Mouse (Mus musculus) heart, embryonic 12.5 days (tissue): ENCODE measurements at regions not wholly inside any gene's neighbourhood (a gene's known extent, or its start where the extent isn't known, plus 50 kb on each side); places are given as distances from the start of the nearest gene placed in this dataset.

Source experiments
- ATAC-seq: fragments of 200-750 bp; cut with Nextera tagmentation; 2 replicates; pipeline ENCODE4 v1.8.0; 2017; ENCODE audit warnings: moderate TSS enrichment, moderate library complexity; ENCODE audit not compliant: insufficient number of reproducible peaks, low FRiP score
- H3K27ac ChIP-seq: fragments of 300-500 bp; sonication (generic); 2 replicates; pipeline ENCODE4 v1.5.1; 2016; ENCODE audit warnings: mild to moderate bottlenecking, moderate library complexity; ENCODE audit not compliant: poor library complexity, severe bottlenecking
- H3K27me3 ChIP-seq: fragments of 300-500 bp; sonication (generic); replicated peaks from 2 replicates; pipeline ENCODE4 v1.6.1; 2016; ENCODE audit warnings: mild to moderate bottlenecking, moderate library complexity
- H3K36me3 ChIP-seq: fragments of 300-500 bp; sonication (generic); 2 replicates; pipeline ENCODE4 v1.6.1; 2016; ENCODE audit warnings: mild to moderate bottlenecking, moderate library complexity
- H3K4me1 ChIP-seq: fragments of 300-500 bp; sonication (generic); replicated peaks from 2 replicates; pipeline ENCODE4 v1.6.1; 2016; ENCODE audit warnings: mild to moderate bottlenecking
- H3K4me2 ChIP-seq: fragments of 300-500 bp; sonication (generic); 2 replicates; pipeline ENCODE4 v1.6.1; 2016; ENCODE audit warnings: mild to moderate bottlenecking, moderate library complexity
- H3K4me3 ChIP-seq: fragments of 300-500 bp; sonication (generic); 2 replicates; pipeline ENCODE4 v1.5.1; 2016; ENCODE audit warnings: mild to moderate bottlenecking
- H3K9ac ChIP-seq: fragments of 300-500 bp; sonication (generic); 2 replicates; pipeline ENCODE4 v1.6.1; 2016; ENCODE audit warnings: mild to moderate bottlenecking, moderate library complexity
- H3K9me3 ChIP-seq: fragments of 300-500 bp; sonication (generic); replicated peaks from 2 replicates; pipeline ENCODE4 v1.6.1; 2016; ENCODE audit warnings: mild to moderate bottlenecking, moderate library complexity
- WGBS: fragments of 180-500 bp; shearing (Covaris S2); methylation state at CpG from one replicate; pipeline ENCODE4 v1.1.7; 2016; 5-methylcytosine and 5-hydroxymethylcytosine counted together

- peaks cover 11% of the 10 kb centered on the region for H3K4me1 ChIP-seq
- no peak overlapping the region for H3K4me3 ChIP-seq
- no peaks in the 10 kb centered on the region for H3K36me3 ChIP-seq
- no peaks in the 10 kb centered on the region for H3K27me3 ChIP-seq
- H3K4me2 ChIP-seq, result no peak overlapping the region
- H3K9me3 ChIP-seq, result no peaks in the 10 kb centered on the region
- no peak for ATAC-seq
- H3K9ac ChIP-seq, result no peak overlapping the region
- WGBS, result 79% methylated on average over 11 of the region's 11 CpGs
- no peak overlapping the region for H3K27ac ChIP-seq
Measured at GRCm38 (mm10) chr7:129872208-129872790, 280.6 kb downstream of the Wdr11 start.

DNA sequence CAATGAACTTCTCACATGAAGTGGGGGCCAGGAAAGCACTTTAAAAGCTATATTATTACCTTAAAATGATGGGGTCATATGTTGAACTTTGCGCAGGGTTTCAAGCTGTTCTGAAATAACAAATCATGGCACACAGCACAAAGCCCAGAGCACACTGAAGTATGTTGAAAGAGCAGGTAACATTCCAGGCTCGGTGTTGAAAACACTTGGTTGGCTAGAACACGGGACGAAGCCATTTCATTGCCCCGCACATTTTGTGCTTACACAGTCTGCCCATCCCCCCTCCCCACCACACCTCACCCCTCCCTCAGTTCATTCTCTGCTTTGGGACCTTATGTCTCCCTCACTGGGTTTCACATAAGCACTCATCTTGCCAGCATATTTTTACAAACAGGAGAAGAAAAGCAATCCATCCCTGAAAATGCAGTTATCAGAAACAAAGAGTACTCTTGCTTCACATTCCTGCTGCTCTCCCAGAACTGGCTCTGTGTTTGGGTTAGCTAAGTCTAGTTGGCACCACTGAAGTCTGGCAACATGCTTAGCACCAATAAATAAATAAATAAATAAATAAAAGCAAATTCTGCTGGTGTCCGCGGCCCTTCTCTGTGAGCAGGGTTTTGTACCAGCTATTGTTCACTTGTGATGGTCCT, 284.7 kb downstream of the Wdr11 start:
- Histone ChIP-seq H3K4me3 (no peak overlapping the region), H3K4me2 (no peak overlapping the region), H3K27ac (no peak overlapping the region), H3K9ac (no peak overlapping the region), H3K4me1 (peaks cover 14% of the 10 kb centered on the region), H3K9me3 (no peaks in the 10 kb centered on the region), H3K36me3 (no peaks in the 10 kb centered on the region), H3K27me3 (no peaks in the 10 kb centered on the region)
- no peak for ATAC-seq
- 70% methylated on average over 7 of the region's 7 CpGs for WGBS

GRCm38 (mm10) chr7:129876852-129877223, 285.2 kb downstream of the Wdr11 start:
- H3K4me3 ChIP-seq, result no peak overlapping the region
- H3K9me3 ChIP-seq, result no peaks in the 10 kb centered on the region
- no peak overlapping the region for H3K27ac ChIP-seq
- no peaks in the 10 kb centered on the region for H3K36me3 ChIP-seq
- ATAC-seq, result peak; percentile 39; the same call in 1 of the 2 replicates
- no peak overlapping the region for H3K9ac ChIP-seq
- no peaks in the 10 kb centered on the region for H3K27me3 ChIP-seq
- H3K4me1 ChIP-seq, result peaks cover 14% of the 10 kb centered on the region
- no peak overlapping the region for H3K4me2 ChIP-seq

DNA sequence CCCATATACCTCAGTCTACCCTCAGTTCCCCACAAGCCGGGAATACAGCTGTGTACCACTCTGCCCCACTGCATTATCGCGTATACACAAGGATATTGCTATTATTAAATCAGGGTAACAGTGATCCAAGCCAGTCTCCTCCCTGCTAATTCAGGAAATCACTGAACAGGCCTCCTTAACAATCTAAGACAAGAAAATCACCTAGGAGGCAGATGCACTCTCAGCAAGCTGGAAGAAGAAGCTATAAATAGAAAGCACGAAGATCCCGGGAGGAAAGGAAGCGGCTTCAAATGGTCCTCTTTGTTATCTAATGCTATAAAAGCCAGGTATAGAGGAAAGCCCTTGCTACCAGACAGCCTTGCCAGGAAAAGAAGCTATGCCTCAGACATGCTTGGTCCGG, 304.6 kb downstream of the Wdr11 start:
- Histone ChIP-seq H3K9me3 (0 out of 2 replicates have a peak, but pooled peaks cover 4% of the 10 kb centered on the region), H3K4me3 (no peak overlapping the region), H3K4me2 (no peak overlapping the region), H3K27ac (no peak overlapping the region), H3K4me1 (peaks cover 8% of the 10 kb centered on the region; the same call in 1 of the 2 replicates), H3K36me3 (no peaks in the 10 kb centered on the region), H3K9ac (no peak overlapping the region), H3K27me3 (no peaks in the 10 kb centered on the region)
- WGBS, result 43% methylated on average over 7 of the region's 7 CpGs
- ATAC-seq, result no peak

- Histone ChIP-seq H3K4me2 (no peak overlapping the region), H3K36me3 (no peaks in the 10 kb centered on the region), H3K27me3 (no peaks in the 10 kb centered on the region), H3K9me3 (no peaks in the 10 kb centered on the region), H3K9ac (no peak overlapping the region), H3K4me3 (no peak overlapping the region), H3K27ac (no peak overlapping the region), H3K4me1 (peaks cover 8% of the 10 kb centered on the region; the same call in 1 of the 2 replicates)
- no peak for ATAC-seq
- WGBS, result 77% methylated on average over 3 of the region's 3 CpGs
Measured at GRCm38 (mm10) chr7:129897511-129897910, 305.8 kb downstream of the Wdr11 start.

- no peaks in the 10 kb centered on the region for H3K27me3 ChIP-seq
- no peaks in the 10 kb centered on the region for H3K36me3 ChIP-seq
- no peak overlapping the region for H3K4me2 ChIP-seq
- WGBS, result 76% methylated on average over 4 of the region's 4 CpGs
- H3K9ac ChIP-seq, result no peak overlapping the region
- ATAC-seq, result no peak
- no peaks in the 10 kb centered on the region for H3K9me3 ChIP-seq
- H3K4me3 ChIP-seq, result no peak overlapping the region
- no peak overlapping the region for H3K27ac ChIP-seq
- no peaks in the 10 kb centered on the region for H3K4me1 ChIP-seq
Measured at GRCm38 (mm10) chr7:129902256-129902655, 310.6 kb downstream of the Wdr11 start.

DNA sequence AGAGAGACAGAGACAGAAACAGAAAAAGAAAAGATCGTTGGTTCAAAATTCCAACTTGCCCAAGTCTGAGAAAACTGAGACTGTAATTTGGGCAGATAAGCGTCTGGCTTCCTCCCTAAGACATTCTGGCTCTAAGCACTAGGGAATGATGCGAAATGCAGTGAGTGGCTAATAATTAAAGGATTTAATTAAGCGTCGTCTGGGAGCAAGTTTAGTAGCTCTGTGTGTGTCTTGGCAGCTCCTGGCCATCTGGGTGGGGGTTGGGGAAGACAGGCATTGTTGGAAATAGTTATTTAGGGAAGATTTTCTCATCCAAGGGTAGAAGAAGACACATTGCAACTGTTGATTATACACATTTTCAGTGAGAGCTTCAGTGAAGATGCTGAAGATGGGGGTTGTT, 311.5 kb downstream of the Wdr11 start:
- no peak overlapping the region for H3K4me3 ChIP-seq
- H3K36me3 ChIP-seq, result no peaks in the 10 kb centered on the region
- H3K9me3 ChIP-seq, result no peaks in the 10 kb centered on the region
- 62% methylated on average over 5 of the region's 5 CpGs for WGBS
- ATAC-seq, result no peak
- H3K9ac ChIP-seq, result no peak overlapping the region
- H3K4me2 ChIP-seq, result no peak overlapping the region
- H3K27me3 ChIP-seq, result no peaks in the 10 kb centered on the region
- no peak overlapping the region for H3K27ac ChIP-seq
- H3K4me1 ChIP-seq, result no peaks in the 10 kb centered on the region

DNA sequence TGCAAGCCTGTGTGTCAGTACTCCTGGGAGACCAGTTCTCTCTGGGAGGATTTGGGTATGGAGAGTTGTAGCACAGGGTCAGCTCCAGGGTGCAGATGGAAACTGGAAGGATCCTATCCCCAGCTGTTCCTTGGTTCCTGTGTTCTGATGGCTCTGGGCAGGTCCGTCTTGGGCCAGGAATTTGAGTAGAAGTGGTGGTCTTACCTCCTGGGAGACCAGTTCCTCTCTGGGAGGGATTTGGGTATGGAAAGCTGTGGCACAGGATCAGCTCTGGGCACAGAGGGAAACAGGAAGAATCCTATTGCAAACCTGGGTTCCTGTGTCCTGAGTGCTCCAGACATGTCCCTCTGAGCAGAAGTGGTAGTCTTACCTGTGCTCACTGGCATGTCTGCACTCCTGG, 314.5 kb downstream of the Wdr11 start:
- 52% methylated on average over 1 of the region's 1 CpGs for WGBS
- no peaks in the 10 kb centered on the region for H3K27me3 ChIP-seq
- H3K4me3 ChIP-seq, result no peak overlapping the region
- peaks cover 8% of the 10 kb centered on the region; the same call in 1 of the 2 replicates for H3K4me1 ChIP-seq
- no peak for ATAC-seq
- H3K27ac ChIP-seq, result no peak overlapping the region
- no peaks in the 10 kb centered on the region for H3K9me3 ChIP-seq
- H3K36me3 ChIP-seq, result no peaks in the 10 kb centered on the region
- no peak overlapping the region for H3K4me2 ChIP-seq
- no peak overlapping the region for H3K9ac ChIP-seq

DNA sequence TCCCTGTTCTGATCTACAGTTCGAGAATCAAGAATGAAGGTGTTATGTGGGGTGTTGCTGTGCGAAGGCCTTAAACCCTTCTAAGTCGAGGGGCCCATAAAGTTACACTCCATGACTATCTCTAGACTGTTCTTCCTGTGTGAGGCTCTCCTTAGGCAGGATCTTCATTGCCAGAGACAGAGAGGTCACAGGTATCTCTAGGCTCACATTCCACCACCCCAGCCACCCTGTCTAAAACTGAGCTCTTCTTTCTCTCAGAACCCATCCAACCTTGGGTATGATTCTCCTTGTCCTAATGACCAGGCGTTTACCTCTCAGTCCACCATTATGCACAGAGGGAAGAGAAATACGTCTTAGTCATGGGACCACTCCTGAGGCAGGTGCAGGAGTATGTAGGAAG, 317.2 kb downstream of the Wdr11 start:
- H3K9me3 ChIP-seq, result no peaks in the 10 kb centered on the region
- H3K36me3 ChIP-seq, result no peaks in the 10 kb centered on the region
- H3K4me2 ChIP-seq, result no peak overlapping the region
- no peak overlapping the region for H3K9ac ChIP-seq
- 80% methylated on average over 5 of the region's 5 CpGs for WGBS
- ATAC-seq, result no peak
- no peak overlapping the region for H3K4me3 ChIP-seq
- peaks cover 8% of the 10 kb centered on the region; the same call in 1 of the 2 replicates for H3K4me1 ChIP-seq
- no peak overlapping the region for H3K27ac ChIP-seq
- H3K27me3 ChIP-seq, result no peaks in the 10 kb centered on the region

- WGBS, result 71% methylated on average over 1 of the region's 1 CpGs
- Histone ChIP-seq H3K9me3 (no peaks in the 10 kb centered on the region), H3K4me3 (no peak overlapping the region), H3K4me1 (peaks cover 8% of the 10 kb centered on the region; the same call in 1 of the 2 replicates), H3K9ac (no peak overlapping the region), H3K36me3 (no peaks in the 10 kb centered on the region), H3K27ac (no peak overlapping the region), H3K27me3 (no peaks in the 10 kb centered on the region), H3K4me2 (no peak overlapping the region)
- ATAC-seq, result no peak
Measured at GRCm38 (mm10) chr7:129909730-129910129, 318.1 kb downstream of the Wdr11 start.

- H3K4me2 ChIP-seq, result no peak overlapping the region
- no peaks in the 10 kb centered on the region for H3K36me3 ChIP-seq
- H3K27ac ChIP-seq, result no peak overlapping the region
- H3K4me1 ChIP-seq, result peaks cover 8% of the 10 kb centered on the region; the same call in 1 of the 2 replicates
- H3K9me3 ChIP-seq, result no peaks in the 10 kb centered on the region
- H3K9ac ChIP-seq, result no peak overlapping the region
- H3K4me3 ChIP-seq, result no peak overlapping the region
- no peak for ATAC-seq
- no peaks in the 10 kb centered on the region for H3K27me3 ChIP-seq
- WGBS, result 54% methylated on average over 3 of the region's 3 CpGs
Measured at GRCm38 (mm10) chr7:129910826-129911225, 319.2 kb downstream of the Wdr11 start.

DNA sequence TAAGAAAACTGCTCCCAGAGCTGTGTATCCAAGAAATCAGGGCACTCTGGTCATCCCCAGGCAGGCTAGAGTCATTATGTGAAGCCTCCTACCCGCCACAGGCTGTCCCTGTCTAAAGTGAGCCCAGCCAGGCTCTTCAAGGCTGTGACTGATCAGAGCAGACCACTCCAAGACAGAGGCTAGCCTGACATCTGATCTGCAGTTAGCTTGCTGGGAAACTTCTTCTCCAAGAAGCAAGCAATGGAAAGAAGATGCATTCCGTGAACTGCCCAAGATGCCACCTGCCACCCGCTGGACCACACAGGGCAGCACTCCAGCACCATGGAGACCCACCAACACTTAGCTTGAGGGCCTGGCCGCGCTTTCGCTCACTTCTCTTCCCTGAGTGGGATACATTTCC, 323.2 kb downstream of the Wdr11 start:
- no peak overlapping the region for H3K27ac ChIP-seq
- no peak overlapping the region for H3K4me2 ChIP-seq
- no peaks in the 10 kb centered on the region for H3K9me3 ChIP-seq
- ATAC-seq, result no peak
- H3K9ac ChIP-seq, result no peak overlapping the region
- H3K36me3 ChIP-seq, result no peaks in the 10 kb centered on the region
- H3K27me3 ChIP-seq, result no peaks in the 10 kb centered on the region
- H3K4me1 ChIP-seq, result peaks cover 8% of the 10 kb centered on the region; the same call in 1 of the 2 replicates
- WGBS, result 77% methylated on average over 6 of the region's 6 CpGs
- no peak overlapping the region for H3K4me3 ChIP-seq
